Mouse (Mus musculus) liver, adult 2 months (tissue): ENCODE results near the gene Rap1gap.

Experiments
- CTCF ChIP-seq: fragments of 200-500 bp; IDR thresholded peaks from 2 replicates; pipeline ENCODE4 v1.5.1; 2011; ENCODE audit warnings: low read depth, low read length, control low read depth
- POLR2A ChIP-seq: fragments of 200-500 bp; IDR thresholded peaks from 2 replicates; pipeline ENCODE4 v1.6.1; 2011; ENCODE audit warnings: low read length, control low read depth; ENCODE audit not compliant: insufficient read depth; ENCODE audit errors: extremely low read depth

DNA sequence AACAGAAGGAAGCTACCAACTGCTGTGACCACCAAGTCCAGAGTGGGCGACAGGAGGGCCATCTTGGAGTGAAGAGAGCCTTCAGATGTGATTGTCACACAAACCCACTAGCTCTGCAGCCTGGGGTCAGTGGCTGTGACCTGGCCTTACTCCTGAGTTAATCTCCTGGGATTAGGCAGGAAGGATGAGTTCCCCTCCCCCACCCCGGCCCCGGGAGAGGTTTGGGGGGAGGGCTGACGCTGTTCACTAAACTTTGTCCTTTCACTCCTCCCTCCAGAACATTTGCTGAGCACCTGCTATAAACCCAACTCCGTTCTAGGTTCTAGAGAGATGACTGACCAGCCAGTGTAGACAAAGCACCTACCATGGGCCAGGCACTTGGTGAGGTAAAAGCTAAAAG is 101.8 kb downstream of the Rap1gap start:
- TF ChIP-seq CTCF (no peak), POLR2A (no peak)
